In the genomic region with DNA sequence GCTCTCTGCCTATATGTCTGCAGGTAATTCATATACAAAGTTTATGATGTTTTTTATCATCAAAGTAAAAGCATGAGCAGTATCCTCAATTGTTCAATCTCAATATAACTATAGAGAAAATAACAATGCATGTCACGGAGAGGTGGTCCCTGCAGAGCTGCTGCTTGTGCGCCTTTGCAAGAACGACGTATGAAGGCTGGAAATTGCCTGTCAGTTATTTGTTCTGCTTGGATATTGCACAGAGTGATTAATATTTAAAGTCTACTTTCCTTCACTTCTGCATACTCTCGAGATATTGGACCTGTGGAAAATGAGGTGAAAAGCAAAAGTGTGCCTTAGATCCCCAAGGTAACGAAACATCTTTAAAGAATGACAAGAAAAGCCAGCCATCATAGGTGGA, we compare ENCODE assay signal across 25 mouse cellular contexts.
DNase-seq lines count a peak whose midpoint lies in the region; ATAC-seq and TF ChIP-seq lines count a peak whose summit lies in the region.
"Had no signal": no experiment of that assay in that cellular context is flagged by ENCODE, and none has a peak within 500 bp of the region (broad histone marks: within the 10 kb centered on the region; RNA-seq: fewer than 3 reads in every experiment).

No protein-coding gene starts in this region.

- H3K9ac ChIP-seq in forebrain, embryonic 14.5 days (ENCODE audit: low read length), result no peak overlapping the region
- no peak overlapping the region for H3K9ac ChIP-seq in forebrain, embryonic 11.5 days (ENCODE audit: low read length)
- no peak overlapping the region for H3K9ac ChIP-seq in midbrain, embryonic 13.5 days (replicated peaks)
- no peak overlapping the region for H3K9ac ChIP-seq in midbrain, embryonic 15.5 days
- H3K9ac ChIP-seq in midbrain, embryonic 11.5 days (ENCODE audit: low read length), result no peak overlapping the region
- H3K9ac ChIP-seq: embryonic facial prominence, embryonic 12.5 days; forebrain, embryonic 12.5 days; forebrain, embryonic 15.5 days; forebrain, postnatal 0 days had no signal

- no peaks in the 10 kb centered on the region for H3K9me3 ChIP-seq in forebrain, embryonic 14.5 days (replicated peaks; ENCODE audit: control insufficient read depth, low read length)
- no peaks in the 10 kb centered on the region for H3K9me3 ChIP-seq in forebrain, embryonic 11.5 days (ENCODE audit: control insufficient read depth, low read length)
- H3K9me3 ChIP-seq in midbrain, embryonic 13.5 days, result no peaks in the 10 kb centered on the region
- no peaks in the 10 kb centered on the region for H3K9me3 ChIP-seq in midbrain, embryonic 10.5 days (replicated peaks)
- no peaks in the 10 kb centered on the region for H3K9me3 ChIP-seq in midbrain, embryonic 15.5 days
- H3K9me3 ChIP-seq in midbrain, embryonic 11.5 days (ENCODE audit: control insufficient read depth, low read length), result no peaks in the 10 kb centered on the region
- H3K9me3 ChIP-seq: embryonic facial prominence, embryonic 10.5 days; embryonic facial prominence, embryonic 12.5 days; forebrain, embryonic 12.5 days; forebrain, embryonic 15.5 days had no signal

- ATAC-seq in forebrain, embryonic 14.5 days, result no peak
- no peak for ATAC-seq in forebrain, embryonic 11.5 days (replicated peaks; ENCODE audit: low FRiP score)
- no peak for ATAC-seq in midbrain, embryonic 13.5 days
- peak; percentile 67; the same call in 1 of the 2 replicates for ATAC-seq in midbrain, embryonic 15.5 days (replicated peaks)
- ATAC-seq in midbrain, embryonic 11.5 days (ENCODE audit: low FRiP score), result no peak
- ATAC-seq: activated CD4-positive, CD25-positive, alpha-beta regulatory T cell, adult 4 months; CD4-positive, CD25-positive, alpha-beta regulatory T cell, adult 4 months; forebrain, embryonic 15.5 days; forebrain, postnatal 0 days; Patski had no signal

- no peak for TF ChIP-seq POLR2A in brain, embryonic 14.5 days (IDR thresholded peaks at IDR 0.05; ENCODE audit: borderline replicate concordance, extremely low read depth, insufficient read depth, insufficient read length, poor library complexity, severe bottlenecking)

- H3K36me3 ChIP-seq in forebrain, embryonic 14.5 days (ENCODE audit: control insufficient read depth, insufficient read depth, low read length), result no peaks in the 10 kb centered on the region
- H3K36me3 ChIP-seq in forebrain, embryonic 11.5 days (ENCODE audit: control insufficient read depth, insufficient read depth, low read length), result no peaks in the 10 kb centered on the region
- no peaks in the 10 kb centered on the region for H3K36me3 ChIP-seq in midbrain, embryonic 13.5 days
- no peaks in the 10 kb centered on the region for H3K36me3 ChIP-seq in midbrain, embryonic 10.5 days
- no peaks in the 10 kb centered on the region for H3K36me3 ChIP-seq in midbrain, embryonic 15.5 days (replicated peaks)
- H3K36me3 ChIP-seq in midbrain, embryonic 11.5 days (ENCODE audit: control insufficient read depth, insufficient read depth, low read length), result no peaks in the 10 kb centered on the region
- H3K36me3 ChIP-seq: embryonic facial prominence, embryonic 10.5 days; embryonic facial prominence, embryonic 12.5 days; forebrain, embryonic 12.5 days; forebrain, embryonic 15.5 days; G1E had no signal

- no peak overlapping the region for H3K4me2 ChIP-seq in forebrain, embryonic 14.5 days (ENCODE audit: low read length)
- no peak overlapping the region for H3K4me2 ChIP-seq in forebrain, embryonic 11.5 days (ENCODE audit: low read depth, low read length, severe bottlenecking)
- H3K4me2 ChIP-seq in midbrain, embryonic 13.5 days (replicated peaks), result no peak overlapping the region
- H3K4me2 ChIP-seq in midbrain, embryonic 15.5 days, result no peak overlapping the region
- H3K4me2 ChIP-seq in midbrain, embryonic 11.5 days, result no peak overlapping the region
- H3K4me2 ChIP-seq: embryonic facial prominence, embryonic 12.5 days; forebrain, embryonic 12.5 days; forebrain, embryonic 15.5 days had no signal

- no peak overlapping the region for H3K4me3 ChIP-seq in forebrain, embryonic 14.5 days (ENCODE audit: low read depth, low read length)
- no peak overlapping the region for H3K4me3 ChIP-seq in forebrain, embryonic 11.5 days (ENCODE audit: low read depth, low read length)
- H3K4me3 ChIP-seq in midbrain, embryonic 13.5 days (replicated peaks), result no peak overlapping the region
- no peak overlapping the region for H3K4me3 ChIP-seq in midbrain, embryonic 10.5 days
- no peak overlapping the region for H3K4me3 ChIP-seq in midbrain, embryonic 15.5 days
- H3K4me3 ChIP-seq in midbrain, embryonic 11.5 days (ENCODE audit: low read depth, low read length), result no peak overlapping the region
- H3K4me3 ChIP-seq: embryonic facial prominence, embryonic 10.5 days; embryonic facial prominence, embryonic 12.5 days; forebrain, embryonic 12.5 days; forebrain, embryonic 15.5 days had no signal

- no peaks in the 10 kb centered on the region for H3K4me1 ChIP-seq in forebrain, embryonic 14.5 days (ENCODE audit: control insufficient read depth, insufficient read depth, low read length)
- no peaks in the 10 kb centered on the region for H3K4me1 ChIP-seq in forebrain, embryonic 11.5 days (replicated peaks; ENCODE audit: control insufficient read depth, insufficient read depth, low read length)
- H3K4me1 ChIP-seq in midbrain, embryonic 13.5 days (replicated peaks), result peaks cover 5% of the 10 kb centered on the region; the same call in 1 of the 2 replicates
- H3K4me1 ChIP-seq in midbrain, embryonic 10.5 days, result no peaks in the 10 kb centered on the region
- 0 out of 2 replicates have a peak, but pooled peaks cover 2% of the 10 kb centered on the region for H3K4me1 ChIP-seq in midbrain, embryonic 15.5 days
- H3K4me1 ChIP-seq in midbrain, embryonic 11.5 days (ENCODE audit: control insufficient read depth, insufficient read depth, low read length), result no peaks in the 10 kb centered on the region
- H3K4me1 ChIP-seq: embryonic facial prominence, embryonic 10.5 days; embryonic facial prominence, embryonic 12.5 days; forebrain, embryonic 12.5 days; forebrain, embryonic 15.5 days had no signal

- 72% methylated on average over 6 of the region's 6 CpGs for WGBS in forebrain, embryonic 14.5 days
- whole genome bisulfite sequencing in forebrain, embryonic 11.5 days, result 81% methylated on average over 6 of the region's 6 CpGs
- WGBS in midbrain, embryonic 13.5 days, result 48% methylated on average over 6 of the region's 6 CpGs
- 85% methylated on average over 6 of the region's 6 CpGs for WGBS in midbrain, embryonic 10.5 days
- WGBS in midbrain, embryonic 15.5 days, result 44% methylated on average over 6 of the region's 6 CpGs
- 68% methylated on average over 6 of the region's 6 CpGs for WGBS in midbrain, embryonic 11.5 days

- peak; percentile 4 for DNase-seq in forebrain, embryonic 14.5 days (ENCODE audit: low spot score)
- no peak for DNase-seq in forebrain, embryonic 11.5 days (ENCODE audit: low spot score)
- no peak for DNase-seq in midbrain, embryonic 10.5 days (ENCODE audit: low spot score)
- no peak for DNase-seq in midbrain, embryonic 11.5 days (ENCODE audit: low spot score, missing footprints)
- DNase-seq in brain, embryonic 14.5 days (ENCODE audit: low read depth), result peak; percentile 57
- DNase-seq: adrenal gland, adult 8-10 months; adrenal gland, postnatal 14 days; B cell, adult 2 months; cerebellum, adult 11-12 months; cerebellum, adult 2 months; cerebellum, adult 9-10 months; cerebellum, postnatal 10 days; cerebellum, postnatal 25 days; forebrain, postnatal 0 days had no signal

- no peak for TF ChIP-seq CTCF in brain, embryonic 14.5 days (IDR thresholded peaks at IDR 0.05; ENCODE audit: borderline replicate concordance, extremely low read depth, insufficient read depth, insufficient read length)

- no peaks in the 10 kb centered on the region for H3K27me3 ChIP-seq in forebrain, embryonic 14.5 days (replicated peaks; ENCODE audit: control insufficient read depth, insufficient read depth, low read length)
- no peaks in the 10 kb centered on the region for H3K27me3 ChIP-seq in forebrain, embryonic 11.5 days (ENCODE audit: control insufficient read depth, insufficient read depth, low read length)
- no peaks in the 10 kb centered on the region for H3K27me3 ChIP-seq in midbrain, embryonic 13.5 days
- H3K27me3 ChIP-seq in midbrain, embryonic 10.5 days (ENCODE audit: low read depth, poor library complexity, severe bottlenecking), result no peaks in the 10 kb centered on the region
- H3K27me3 ChIP-seq in midbrain, embryonic 15.5 days (replicated peaks), result no peaks in the 10 kb centered on the region
- H3K27me3 ChIP-seq in midbrain, embryonic 11.5 days (ENCODE audit: control insufficient read depth, insufficient read depth, low read length), result no peaks in the 10 kb centered on the region
- H3K27me3 ChIP-seq: CH12.LX; embryonic facial prominence, embryonic 12.5 days; forebrain, embryonic 12.5 days; forebrain, embryonic 15.5 days had no signal

- no peak overlapping the region for H3K27ac ChIP-seq in forebrain, embryonic 14.5 days (ENCODE audit: low read depth, low read length)
- no peak overlapping the region for H3K27ac ChIP-seq in forebrain, embryonic 11.5 days (ENCODE audit: low read depth, low read length)
- H3K27ac ChIP-seq in midbrain, embryonic 13.5 days, result peak overlapping the region; percentile 37; the same call in 1 of the 2 replicates
- H3K27ac ChIP-seq in midbrain, embryonic 10.5 days (replicated peaks), result no peak overlapping the region
- no peak overlapping the region for H3K27ac ChIP-seq in midbrain, embryonic 15.5 days
- H3K27ac ChIP-seq in midbrain, embryonic 11.5 days (ENCODE audit: low read depth, low read length), result no peak overlapping the region
- H3K27ac ChIP-seq: embryonic facial prominence, embryonic 10.5 days; embryonic facial prominence, embryonic 12.5 days; forebrain, embryonic 12.5 days; forebrain, embryonic 15.5 days had no signal

Comparison
In these comparisons a context has a peak if more than half of its experiments do, and no peak if none do; other contexts are left out.
1. DNase-seq: peak in forebrain, embryonic 14.5 days (single experiment) and brain, embryonic 14.5 days (single experiment); none in forebrain, embryonic 11.5 days (single experiment), midbrain, embryonic 10.5 days (single experiment) and midbrain, embryonic 11.5 days (single experiment).